Mouse (Mus musculus) liver, postnatal 0 days (tissue): ENCODE results near the gene Anks1b. TPM values are rescaled to one million over a fixed set of nuclear protein-coding genes. Genes with fewer than 3 reads are reported as not detected.
A peak's percentile ranks its signal among the peaks of the same experiment; 100 is the strongest.

Experiments used
- ATAC-seq: fragments of 200-750 bp; cut with Nextera tagmentation; 2 replicates; pipeline ENCODE4 v1.8.0; 2017; ENCODE audit warnings: mild to moderate bottlenecking, moderate library complexity
- DNase-seq: peaks from one replicate; pipeline ENCODE4 v3.0.0-alpha.2; 2016
- H3K27ac ChIP-seq: fragments of 300-500 bp; sonication (generic); 2 replicates; pipeline ENCODE4 v1.5.1; 2014; ENCODE audit warnings: antibody characterized with exemption, moderate library complexity, mild to moderate bottlenecking, low read depth
- H3K27me3 ChIP-seq: fragments of 300-500 bp; sonication (generic); 2 replicates; pipeline ENCODE4 v1.6.1; 2014; ENCODE audit warnings: low read length, control low read depth, mixed read lengths; ENCODE audit not compliant: insufficient read depth
- H3K36me3 ChIP-seq: fragments of 300-500 bp; sonication (generic); replicated peaks from 2 replicates; pipeline ENCODE4 v1.6.1; 2014; ENCODE audit warnings: mild to moderate bottlenecking, control low read depth, low read length, moderate library complexity, mixed read lengths; ENCODE audit not compliant: insufficient read depth
- H3K4me1 ChIP-seq: fragments of 300-500 bp; sonication (generic); 2 replicates; pipeline ENCODE4 v1.6.1; 2014; ENCODE audit warnings: antibody characterized with exemption, mild to moderate bottlenecking, control low read depth; ENCODE audit not compliant: insufficient read depth
- H3K4me2 ChIP-seq: fragments of 300-500 bp; sonication (generic); 2 replicates; pipeline ENCODE4 v1.6.1; 2014; ENCODE audit warnings: low read depth, mild to moderate bottlenecking, low read length, moderate library complexity, mixed read lengths
- H3K4me3 ChIP-seq: fragments of 300-500 bp; sonication (generic); 2 replicates; pipeline ENCODE4 v1.5.1; 2014; ENCODE audit warnings: low read depth, low read length
- H3K9ac ChIP-seq: fragments of 300-500 bp; sonication (generic); replicated peaks from 2 replicates; pipeline ENCODE4 v1.6.1; 2014; ENCODE audit warnings: mild to moderate bottlenecking, moderate library complexity
- H3K9me3 ChIP-seq: fragments of 300-500 bp; sonication (generic); 2 replicates; pipeline ENCODE4 v1.6.1; 2016; ENCODE audit warnings: mild to moderate bottlenecking, control low read depth, low read length, mixed read lengths
- CTCF ChIP-seq: sonication (generic); IDR thresholded peaks from 2 replicates; pipeline ENCODE4 v1.5.1; 2016; ENCODE audit warnings: antibody characterized with exemption, low read depth
- EP300 ChIP-seq: IDR thresholded peaks from 2 replicates; pipeline ENCODE4 v1.6.1; 2016; ENCODE audit warnings: antibody characterized with exemption, low read depth, mild to moderate bottlenecking
- WGBS: fragments of 180-500 bp; shearing (Covaris S2); extraction: QIAGEN DNeasy Blood & Tissue Kit; methylation state at CpG from one replicate; pipeline ENCODE4 v1.1.7; 2014; ENCODE audit not compliant: insufficient replicate concordance; 5-methylcytosine and 5-hydroxymethylcytosine counted together
- polyA plus RNA-seq: library from polyadenylated mRNA; unstranded; fragments of >200 nt; fragmentation: Nextera tagmentation; extraction: Ambion mirVana; gene quantifications from 2 replicates; pipeline ENCODE4 v1.2.1, GENCODE M21; 2015

Anks1b gene
- polyA plus RNA-seq, 1 experiment from 2014 or later, result not detected

GRCm38 (mm10) chr10:90044229-90044628 lies 170.9 kb downstream of the Anks1b start:
- no peaks in the 10 kb centered on the region for H3K4me1 ChIP-seq
- H3K36me3 ChIP-seq, result no peaks in the 10 kb centered on the region
- H3K9ac ChIP-seq, result no peak overlapping the region
- 86% methylated on average over 8 of the region's 8 CpGs for WGBS
- H3K4me3 ChIP-seq, result no peak overlapping the region
- H3K27ac ChIP-seq, result no peak overlapping the region
- no peak for ATAC-seq
- H3K4me2 ChIP-seq, result no peak overlapping the region
- no peaks in the 10 kb centered on the region for H3K27me3 ChIP-seq
- TF ChIP-seq EP300 (no peak), CTCF (no peak)
- DNase-seq, result no peak
- H3K9me3 ChIP-seq, result no peaks in the 10 kb centered on the region

GRCm38 (mm10) chr10:90068651-90069050 lies 195.3 kb downstream of the Anks1b start:
- Histone ChIP-seq H3K9ac (no peak overlapping the region), H3K36me3 (no peaks in the 10 kb centered on the region), H3K27me3 (no peaks in the 10 kb centered on the region), H3K27ac (no peak overlapping the region), H3K4me2 (no peak overlapping the region), H3K9me3 (no peaks in the 10 kb centered on the region), H3K4me1 (no peaks in the 10 kb centered on the region), H3K4me3 (no peak overlapping the region)
- DNase-seq (no peak), ATAC-seq (no peak)
- TF ChIP-seq EP300, result no peak
- no peak for TF ChIP-seq CTCF
- 47% methylated on average over 4 of the region's 4 CpGs for WGBS

GRCm38 (mm10) chr10:90077930-90078329 lies 204.6 kb downstream of the Anks1b start:
- Histone ChIP-seq H3K4me1 (no peaks in the 10 kb centered on the region), H3K36me3 (no peaks in the 10 kb centered on the region), H3K9me3 (no peaks in the 10 kb centered on the region), H3K27me3 (no peaks in the 10 kb centered on the region), H3K4me2 (no peak overlapping the region), H3K27ac (no peak overlapping the region), H3K4me3 (no peak overlapping the region), H3K9ac (no peak overlapping the region)
- 82% methylated on average over 9 of the region's 9 CpGs for WGBS
- DNase-seq (no peak), ATAC-seq (no peak)
- no peak for TF ChIP-seq EP300
- no peak for TF ChIP-seq CTCF

- ATAC-seq, result no peak
- no peaks in the 10 kb centered on the region for H3K4me1 ChIP-seq
- H3K4me3 ChIP-seq, result no peak overlapping the region
- TF ChIP-seq CTCF (no peak), EP300 (no peak)
- H3K9ac ChIP-seq, result no peak overlapping the region
- no peak overlapping the region for H3K4me2 ChIP-seq
- no peak overlapping the region for H3K27ac ChIP-seq
- H3K9me3 ChIP-seq, result no peaks in the 10 kb centered on the region
- no peaks in the 10 kb centered on the region for H3K27me3 ChIP-seq
- H3K36me3 ChIP-seq, result no peaks in the 10 kb centered on the region
- WGBS, result 59% methylated on average over 3 of the region's 3 CpGs
- DNase-seq, result no peak
Measured at GRCm38 (mm10) chr10:90081151-90081550, 207.8 kb downstream of the Anks1b start.

GRCm38 (mm10) chr10:90081630-90082029 lies 208.3 kb downstream of the Anks1b start:
- H3K4me1 ChIP-seq, result no peaks in the 10 kb centered on the region
- no peak for TF ChIP-seq EP300
- peak; percentile 58 for TF ChIP-seq CTCF
- no peak for DNase-seq
- ATAC-seq, result no peak
- no peaks in the 10 kb centered on the region for H3K36me3 ChIP-seq
- H3K27me3 ChIP-seq, result no peaks in the 10 kb centered on the region
- WGBS, result 16% methylated on average over 7 of the region's 7 CpGs
- no peak overlapping the region for H3K4me3 ChIP-seq
- no peak overlapping the region for H3K9ac ChIP-seq
- H3K27ac ChIP-seq, result no peak overlapping the region
- no peak overlapping the region for H3K4me2 ChIP-seq
- H3K9me3 ChIP-seq, result no peaks in the 10 kb centered on the region

- ATAC-seq, result no peak
- WGBS, result 80% methylated on average over 6 of the region's 6 CpGs
- Histone ChIP-seq H3K9me3 (no peaks in the 10 kb centered on the region), H3K9ac (no peak overlapping the region), H3K27ac (no peak overlapping the region), H3K4me2 (no peak overlapping the region), H3K36me3 (no peaks in the 10 kb centered on the region), H3K4me3 (no peak overlapping the region), H3K27me3 (no peaks in the 10 kb centered on the region), H3K4me1 (no peaks in the 10 kb centered on the region)
- no peak for DNase-seq
- no peak for TF ChIP-seq CTCF
- no peak for TF ChIP-seq EP300
Measured at GRCm38 (mm10) chr10:90093877-90094276, 220.6 kb downstream of the Anks1b start.

GRCm38 (mm10) chr10:90112662-90113061 lies 239.4 kb downstream of the Anks1b start:
- TF ChIP-seq EP300 (no peak), CTCF (no peak)
- Histone ChIP-seq H3K27me3 (no peaks in the 10 kb centered on the region), H3K4me3 (no peak overlapping the region), H3K4me2 (no peak overlapping the region), H3K4me1 (no peaks in the 10 kb centered on the region), H3K9me3 (no peaks in the 10 kb centered on the region), H3K27ac (no peak overlapping the region), H3K36me3 (no peaks in the 10 kb centered on the region), H3K9ac (no peak overlapping the region)
- ATAC-seq (no peak), DNase-seq (no peak)
- WGBS, result 53% methylated on average over 5 of the region's 5 CpGs
